Mouse (Mus musculus) inflammation-experienced regulatory T-cells, adult 16 weeks (primary cell): ENCODE measurements around the gene Sec16a. TPM values are rescaled to one million over a fixed set of nuclear protein-coding genes. Genes with fewer than 3 reads are reported as not detected.

Experiments
- polyA plus RNA-seq: library from polyadenylated mRNA; unstranded; fragments of 100-300 nt; shearing (Covaris generic); gene quantifications from one replicate; pipeline ENCODE4 v1.2.1, GENCODE M21; 2017

Gene Sec16a
- 72.4 TPM for polyA plus RNA-seq

DNA sequence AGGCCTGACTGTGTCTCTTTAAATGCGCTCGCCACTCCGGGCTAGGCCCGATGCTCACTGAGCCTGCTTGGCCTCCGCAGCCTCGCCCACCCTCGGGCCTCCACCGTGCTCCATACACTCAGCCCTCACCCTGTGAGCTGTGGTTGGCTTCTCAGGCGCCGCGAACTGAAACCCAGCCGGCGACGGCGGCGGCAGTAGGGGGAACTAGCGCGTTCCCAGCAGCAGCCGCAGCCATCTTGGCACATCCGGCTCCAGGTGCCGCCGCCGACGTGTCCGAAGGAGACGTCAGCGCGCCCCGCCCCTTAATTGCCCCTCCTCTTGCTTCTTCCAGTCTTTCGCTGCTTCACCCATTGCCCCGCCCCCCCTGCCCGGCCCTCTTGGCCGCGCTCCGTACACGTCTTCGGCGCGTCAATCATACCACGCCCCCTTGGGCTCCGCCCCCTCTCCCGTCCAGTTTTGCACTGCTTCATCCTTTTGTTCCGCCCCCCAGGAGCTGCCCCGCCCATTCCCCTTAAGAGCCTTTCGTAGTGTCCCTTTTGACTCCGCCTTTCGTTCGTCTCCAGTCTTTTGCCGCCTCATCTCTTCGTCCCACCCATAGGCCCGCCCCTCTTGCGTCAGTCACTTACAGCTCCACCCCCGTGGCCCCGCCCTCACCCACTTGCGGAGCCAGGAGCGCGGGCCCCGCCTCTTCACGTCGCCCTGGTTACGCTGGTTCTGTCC lies at the start of gene Sec16a:
Gene Sec16a, minus strand, starts transcription at position 271 of the 720 bp plus-strand sequence.

DNA sequence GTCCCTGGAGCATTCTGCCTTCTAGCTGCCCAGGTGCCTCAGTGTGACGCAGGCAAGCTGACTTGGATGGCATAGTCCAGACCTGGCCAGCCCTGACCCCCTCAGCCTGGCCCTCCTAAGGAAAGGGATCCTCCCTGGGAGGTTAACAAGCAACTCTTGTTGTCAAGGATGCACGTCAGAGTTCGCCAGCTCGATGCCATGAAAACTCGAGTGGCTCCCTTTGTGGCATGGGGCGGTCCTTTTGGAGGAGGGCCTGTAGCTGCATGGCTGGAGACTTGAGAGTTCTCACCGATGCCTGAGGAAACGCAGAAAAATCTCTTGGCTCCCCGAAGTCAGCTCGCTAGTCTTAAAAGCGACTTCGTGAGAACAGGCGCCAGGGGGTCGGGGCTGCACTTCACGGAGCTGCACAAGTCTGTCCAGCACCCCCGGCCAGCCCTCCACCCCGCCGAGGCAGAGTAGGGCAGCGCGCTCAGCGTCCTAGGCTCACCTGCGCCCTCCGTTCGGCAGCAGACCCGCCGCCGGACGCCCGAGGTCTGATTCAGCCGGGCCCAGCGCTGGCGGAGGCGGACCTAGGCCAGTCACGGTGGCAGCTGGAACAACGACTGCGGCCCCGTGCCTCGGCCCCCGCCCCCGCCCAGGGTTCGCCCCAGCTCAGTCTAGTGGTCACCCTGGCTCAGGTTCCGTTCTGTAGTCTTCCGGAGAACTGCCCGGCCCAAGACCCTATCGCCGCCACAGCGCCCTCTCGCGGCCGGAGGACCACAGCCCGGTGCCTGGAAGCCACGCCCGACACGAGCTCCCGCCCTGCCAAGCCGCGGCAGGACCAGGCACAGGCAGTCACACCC lies 36.3 kb downstream of the Sec16a start, which contains the start of gene Inpp5e:
Gene Inpp5e, minus strand, starts transcription at position 689 of the 842 bp plus-strand sequence.

DNA sequence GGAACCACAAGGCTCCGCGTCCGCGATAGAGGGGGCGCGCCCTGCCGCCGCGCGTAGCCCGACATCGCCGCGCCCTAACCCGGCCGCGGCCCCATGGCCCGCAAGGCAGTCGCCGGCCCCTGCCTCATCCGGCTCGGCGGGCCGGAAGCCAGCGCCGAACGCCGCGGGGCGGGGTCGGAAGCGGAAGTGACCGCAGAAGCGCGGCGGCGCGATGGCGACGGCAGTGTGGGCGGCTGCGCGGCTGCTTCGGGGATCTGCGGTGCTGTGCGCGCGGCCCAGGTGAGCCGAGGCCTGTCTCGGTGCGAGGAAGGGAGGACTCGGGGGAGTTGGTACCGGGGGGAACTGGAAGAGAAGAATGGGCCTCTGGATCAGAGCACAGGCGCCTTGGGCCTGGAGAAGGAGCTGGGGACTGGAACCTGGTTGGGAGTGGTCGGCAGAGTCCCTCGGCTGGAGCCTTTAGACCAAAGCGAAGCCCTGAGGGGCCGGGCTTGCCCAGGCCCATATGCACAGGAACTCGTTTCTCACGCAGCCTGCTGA lies 55.8 kb downstream of the Sec16a start, which contains the start of the genes Entr1 and Pmpca:
Gene Entr1, minus strand, starts transcription at position 163 of the 537 bp plus-strand sequence.
Gene Pmpca, plus strand, starts transcription at position 186 of the 537 bp plus-strand sequence.

DNA sequence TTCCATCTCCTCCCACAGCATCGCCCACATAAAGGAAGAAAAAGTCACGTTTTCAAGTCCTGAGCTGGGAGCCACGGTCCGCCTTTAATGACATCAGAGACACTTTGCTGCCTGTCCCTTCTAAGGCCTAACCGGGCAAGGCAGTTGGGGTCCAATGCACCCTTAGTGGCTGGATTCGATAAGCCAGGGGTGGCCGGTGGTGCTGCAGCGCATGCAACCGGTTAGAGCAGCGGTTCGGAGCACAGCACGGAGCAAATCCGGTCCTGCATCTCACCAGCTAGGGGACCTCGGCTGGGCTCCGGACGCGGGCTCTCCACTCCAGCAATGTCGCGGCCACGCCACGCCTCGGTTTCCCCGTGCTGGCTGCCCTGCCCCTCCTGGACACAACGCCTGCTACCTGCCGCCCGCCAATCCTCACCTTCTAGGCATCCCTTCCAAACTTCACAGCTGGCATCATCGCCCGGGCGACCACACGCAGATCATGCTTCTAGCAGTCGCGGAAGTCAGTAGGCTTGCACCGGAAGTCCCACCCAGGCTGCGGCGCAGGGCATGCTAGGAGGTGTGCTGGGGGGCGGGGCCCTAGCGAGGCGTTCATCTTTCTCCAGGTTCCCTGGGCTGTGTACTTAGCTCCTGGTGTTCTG lies 64.8 kb downstream of the Sec16a start, which contains the start of gene Snapc4:
Gene Snapc4, minus strand, starts transcription at position 523 of the 641 bp plus-strand sequence.

DNA sequence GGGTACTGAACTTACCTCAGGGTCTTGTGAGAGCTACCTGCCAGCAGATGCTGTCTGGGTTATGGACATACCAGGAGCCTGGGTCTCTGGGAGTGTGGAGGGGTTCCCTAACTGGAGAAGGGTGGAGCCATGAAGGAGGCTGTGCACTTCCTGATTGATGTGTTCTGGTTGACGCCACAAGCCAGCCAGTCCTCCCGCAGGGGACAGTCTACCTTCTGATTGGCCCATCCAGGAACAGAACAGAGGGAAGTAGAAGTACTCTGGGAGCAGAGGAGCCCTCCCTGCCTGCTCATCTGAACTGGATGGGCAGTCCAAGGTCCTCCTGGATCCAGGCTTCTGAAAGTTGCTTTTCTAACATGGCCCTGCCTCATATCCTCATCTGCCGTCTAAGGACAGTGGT lies 84.2 kb downstream of the Sec16a start, which contains the start of gene Card9:
Gene Card9, minus strand, starts transcription at position 147 of the 400 bp plus-strand sequence.

Other genes starting within 250 kb of the Sec16a start
- not detected for gene Lhx3, start 236.9 kb downstream of the Sec16a start, polyA plus RNA-seq
- gene Qsox2, start 207.7 kb downstream of the Sec16a start, polyA plus RNA-seq = 2.9 TPM
- gene Ccdc187, start 150.7 kb downstream of the Sec16a start, polyA plus RNA-seq = not detected
- gene Gpsm1, start 129.7 kb downstream of the Sec16a start, polyA plus RNA-seq = 8.8 TPM
- 16.5 TPM for gene Dnlz, start 93.1 kb downstream of the Sec16a start, polyA plus RNA-seq
- 3.7 TPM for gene Card9, start 84.3 kb downstream of the Sec16a start, polyA plus RNA-seq
- 53.5 TPM for gene Snapc4, start 64.6 kb downstream of the Sec16a start, polyA plus RNA-seq
- gene Entr1, start 55.9 kb downstream of the Sec16a start, polyA plus RNA-seq = 55.7 TPM
- 118 TPM for gene Pmpca, start 55.9 kb downstream of the Sec16a start, polyA plus RNA-seq
- gene Inpp5e, start 36.0 kb downstream of the Sec16a start, polyA plus RNA-seq = 28.3 TPM
- 22.0 TPM for gene Notch1, start 71.4 kb upstream of the Sec16a start, polyA plus RNA-seq
- 0.66 TPM for gene Egfl7, start 134.8 kb upstream of the Sec16a start, polyA plus RNA-seq
- gene Gm20532, start 141.4 kb upstream of the Sec16a start, polyA plus RNA-seq = not detected
- 10.2 TPM for gene Agpat2, start 159.2 kb upstream of the Sec16a start, polyA plus RNA-seq
- gene Fam69b, start 183.2 kb upstream of the Sec16a start, polyA plus RNA-seq = 3.2 TPM
- gene Lcn4, start 226.1 kb upstream of the Sec16a start, polyA plus RNA-seq = 0.65 TPM